Mouse (Mus musculus) spleen, adult 2 months (tissue): ENCODE results near the gene Hnrnpul1. TPM values are rescaled to one million over a fixed set of nuclear protein-coding genes. Genes with fewer than 3 reads are reported as not detected.
A peak's percentile ranks its signal among the peaks of the same experiment; 100 is the strongest.

Experiments used
- DNase-seq, 2 experiments: peaks; one replicate each; pipeline versions ENCODE4 v3.0.0 to v3.0.0-alpha.2; 2012 to 2021; ENCODE audit warnings: low spot score in 2 of 2, low read depth in 1 of 2
- H3K27ac ChIP-seq: fragments of 200-500 bp; 2 replicates; pipeline ENCODE4 v1.5.1; 2012; ENCODE audit warnings: low read length, inconsistent platforms; ENCODE audit not compliant: insufficient read depth
- H3K27me3 ChIP-seq: fragments of 200-500 bp; 2 replicates; pipeline ENCODE4 v1.6.1; 2012; ENCODE audit warnings: mild to moderate bottlenecking, moderate library complexity, low read length, inconsistent platforms; ENCODE audit not compliant: control insufficient read depth, insufficient read depth
- H3K36me3 ChIP-seq: fragments of 200-500 bp; 2 replicates; pipeline ENCODE4 v1.6.1; 2012; ENCODE audit warnings: mild to moderate bottlenecking, low read length, inconsistent platforms; ENCODE audit not compliant: control insufficient read depth, insufficient read depth
- H3K4me1 ChIP-seq: fragments of 200-500 bp; 2 replicates; pipeline ENCODE4 v1.6.1; 2011; ENCODE audit warnings: inconsistent platforms; ENCODE audit not compliant: control insufficient read depth, insufficient read depth, insufficient read length
- H3K4me3 ChIP-seq: fragments of 200-500 bp; 2 replicates; pipeline ENCODE4 v1.5.1; 2011; ENCODE audit warnings: mild to moderate bottlenecking, inconsistent platforms; ENCODE audit not compliant: insufficient read depth, insufficient read length; ENCODE audit errors: extremely low read depth
- CTCF ChIP-seq: fragments of 200-500 bp; IDR thresholded peaks from 2 replicates; pipeline ENCODE4 v1.5.1; 2011; ENCODE audit warnings: mild to moderate bottlenecking, inconsistent platforms; ENCODE audit not compliant: insufficient read depth, insufficient read length, insufficient replicate concordance; ENCODE audit errors: extremely low read depth
- POLR2A ChIP-seq: fragments of 200-500 bp; IDR thresholded peaks from 2 replicates; pipeline ENCODE4 v1.6.1; 2011; ENCODE audit warnings: low read depth, low read length, inconsistent platforms
- whole genome bisulfite sequencing: fragments of 180-500 bp; shearing (Covaris S2); methylation state at CpG from one replicate; pipeline ENCODE4 v1.1.7; 2018; 5-methylcytosine and 5-hydroxymethylcytosine counted together
- polyA plus RNA-seq: library from polyadenylated mRNA; depleted of rRNA; stranded (reverse); fragments of >200 nt; gene quantifications from 2 replicates; pipeline ENCODE4 v1.2.3, GENCODE M21; 2012

Gene Hnrnpul1
- polyA plus RNA-seq, 1 experiment = 49.6 TPM

- peaks cover 19% of the 10 kb centered on the region for H3K4me1 ChIP-seq
- WGBS = 42% methylated on average over 5 of the region's 5 CpGs
These were observed 64.5 kb downstream of the Hnrnpul1 start for GRCm38 (mm10) chr7:25690051-25690450.

GRCm38 (mm10) chr7:25689603-25690021, 64.9 kb downstream of the Hnrnpul1 start:
- Histone ChIP-seq H3K36me3 (peaks cover 22% of the 10 kb centered on the region), H3K27ac (peak overlapping the region; percentile 89), H3K27me3 (no peaks in the 10 kb centered on the region), H3K4me1 (peaks cover 24% of the 10 kb centered on the region), H3K4me3 (peak overlapping the region; percentile 88)
- peak in 1 of 2 experiments; percentile 61 for DNase-seq
- 1% methylated on average over 12 of the region's 12 CpGs for WGBS
- TF ChIP-seq CTCF = no peak
- no peak for TF ChIP-seq POLR2A

More at GRCm38 (mm10) chr7:25690051-25690450, 64.5 kb downstream of the Hnrnpul1 start:
- TF ChIP-seq POLR2A = no peak
- TF ChIP-seq CTCF = no peak
- H3K36me3 ChIP-seq = peaks cover 25% of the 10 kb centered on the region
- H3K27ac ChIP-seq = peak overlapping the region; percentile 89
- H3K4me3 ChIP-seq = peak overlapping the region; percentile 88
- no peak for DNase-seq
- H3K27me3 ChIP-seq = no peaks in the 10 kb centered on the region

GRCm38 (mm10) chr7:25688810-25689586, 65.6 kb downstream of the Hnrnpul1 start:
- H3K27ac ChIP-seq = peak overlapping the region; percentile 89
- peak; percentile 73 to 79 for DNase-seq
- H3K27me3 ChIP-seq = no peaks in the 10 kb centered on the region
- H3K4me3 ChIP-seq = peak overlapping the region; percentile 88
- peaks cover 17% of the 10 kb centered on the region for H3K36me3 ChIP-seq
- TF ChIP-seq POLR2A = no peak
- no peak for TF ChIP-seq CTCF
- 1% methylated on average over 50 of the region's 52 CpGs for WGBS
- peaks cover 29% of the 10 kb centered on the region for H3K4me1 ChIP-seq

- DNase-seq = peak in 1 of 2 experiments; percentile 82
- Histone ChIP-seq H3K27ac (peak overlapping the region; percentile 89), H3K4me1 (peaks cover 39% of the 10 kb centered on the region), H3K27me3 (no peaks in the 10 kb centered on the region), H3K36me3 (peaks cover 10% of the 10 kb centered on the region; the same call in 1 of the 2 replicates), H3K4me3 (peak overlapping the region; percentile 88)
- under 1% methylated on average over 47 of the region's 47 CpGs for WGBS
- TF ChIP-seq CTCF (peak; percentile 42; the same call in 1 of the 2 replicates), POLR2A (no peak)
These were observed 66.7 kb downstream of the Hnrnpul1 start for GRCm38 (mm10) chr7:25687811-25688401.

DNA sequence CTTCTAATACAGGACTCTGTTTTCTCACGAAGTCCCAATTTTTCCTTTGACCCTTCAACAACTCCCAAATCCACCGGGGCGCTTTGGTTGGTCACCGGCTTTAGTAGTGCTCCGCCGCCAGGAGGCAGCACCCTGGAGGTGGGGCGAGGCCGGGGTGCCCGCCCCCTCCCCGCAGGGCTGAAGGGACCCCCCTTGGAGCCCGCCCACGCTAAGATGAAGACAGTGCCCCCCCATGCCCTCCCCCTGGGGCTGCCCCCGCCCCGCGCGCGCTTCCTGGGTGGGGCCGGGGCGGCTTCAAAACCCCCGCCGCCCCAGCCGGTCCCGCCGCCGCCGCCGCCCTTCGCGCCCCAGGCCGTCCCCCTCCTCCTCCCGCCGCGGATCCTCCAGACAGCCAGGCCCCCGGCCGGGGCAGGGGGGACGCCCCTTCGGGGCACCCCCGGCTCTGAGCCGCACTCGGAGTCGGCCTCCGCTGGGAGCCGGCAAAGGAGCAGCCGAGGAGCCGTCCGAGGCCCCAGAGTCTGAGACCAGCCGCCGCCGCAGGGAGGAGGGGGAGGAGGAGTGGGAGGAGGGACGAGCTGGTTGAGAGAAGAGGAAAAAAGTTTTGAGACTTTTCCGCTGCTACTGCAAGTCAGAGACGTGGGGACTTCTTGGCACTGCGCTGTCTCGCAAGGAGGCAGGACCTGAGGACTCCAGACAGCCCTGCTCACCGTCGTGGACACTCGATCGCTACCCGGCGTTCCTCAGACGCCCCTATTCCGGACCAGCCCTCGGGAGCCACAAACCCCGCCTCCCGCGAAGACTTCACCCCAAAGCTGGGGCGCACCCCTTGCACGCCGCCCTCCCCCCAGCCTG, 67.7 kb downstream of the Hnrnpul1 start, which contains the start of gene Tgfb1:
TSS of gene Tgfb1 (plus strand) at position 323 of the 852 bp plus-strand sequence.
- H3K27me3 ChIP-seq = no peaks in the 10 kb centered on the region
- H3K4me1 ChIP-seq = peaks cover 47% of the 10 kb centered on the region
- peaks cover 6% of the 10 kb centered on the region; the same call in 1 of the 2 replicates for H3K36me3 ChIP-seq
- peak within 1 kb of the TSS; percentile 89 for H3K27ac ChIP-seq
- TF ChIP-seq POLR2A (0 out of 2 replicates have a peak, but pooled peaks have one; percentile 10), CTCF (peak; percentile 82)
- H3K4me3 ChIP-seq = peak within 1 kb of the TSS; percentile 88
- 1% methylated on average over 62 of the region's 69 CpGs for WGBS
- DNase-seq = peak; percentile 77 to 89

- no peak for DNase-seq
- Histone ChIP-seq H3K27ac (peak overlapping the region; percentile 75), H3K4me1 (peaks cover 54% of the 10 kb centered on the region), H3K27me3 (no peaks in the 10 kb centered on the region), H3K36me3 (peaks cover 2% of the 10 kb centered on the region; the same call in 1 of the 2 replicates), H3K4me3 (peak overlapping the region; percentile 88; the same call in 1 of the 2 replicates)
- no peak for TF ChIP-seq POLR2A
- TF ChIP-seq CTCF = no peak
- WGBS = 79% methylated on average over 21 of the region's 21 CpGs
These were observed 68.6 kb downstream of the Hnrnpul1 start for GRCm38 (mm10) chr7:25685926-25686470.
